Mouse (Mus musculus) brain, embryonic 14.5 days (tissue): Measurements from ENCODE around the gene Rpl27.

Source experiments
- CTCF ChIP-seq: fragments of 200-500 bp; IDR thresholded peaks from 2 replicates; pipeline ENCODE4 v1.5.1; 2012; ENCODE audit warnings: inconsistent platforms, mild to moderate bottlenecking, moderate library complexity, borderline replicate concordance; ENCODE audit not compliant: insufficient read depth, insufficient read length; ENCODE audit errors: extremely low read depth
- POLR2A ChIP-seq: fragments of 200-500 bp; IDR thresholded peaks from 2 replicates; pipeline ENCODE4 v1.6.1; 2012; ENCODE audit warnings: mild to moderate bottlenecking, inconsistent platforms, borderline replicate concordance; ENCODE audit not compliant: poor library complexity, insufficient read depth, insufficient read length, severe bottlenecking; ENCODE audit errors: extremely low read depth

GRCm38 (mm10) chr11:101415306-101415705 lies 26.8 kb upstream of the Rpl27 start:
- TF ChIP-seq CTCF (no peak), POLR2A (no peak)
